Mouse (Mus musculus): ENCODE measurements around the gene Acad12. TPM values are rescaled to one million over a fixed set of nuclear protein-coding genes. Genes with fewer than 3 reads are reported as not detected.
"Not testable (repeated sequence)": the region's sequence is repeated elsewhere in the genome, so short reads cannot be mapped to it uniquely, and the experiment has no call there.

The Acad12 gene
- total RNA-seq, 4 experiments from 2014 or later: 4.9 to 8.7 (median 7.0) TPM

DNA sequence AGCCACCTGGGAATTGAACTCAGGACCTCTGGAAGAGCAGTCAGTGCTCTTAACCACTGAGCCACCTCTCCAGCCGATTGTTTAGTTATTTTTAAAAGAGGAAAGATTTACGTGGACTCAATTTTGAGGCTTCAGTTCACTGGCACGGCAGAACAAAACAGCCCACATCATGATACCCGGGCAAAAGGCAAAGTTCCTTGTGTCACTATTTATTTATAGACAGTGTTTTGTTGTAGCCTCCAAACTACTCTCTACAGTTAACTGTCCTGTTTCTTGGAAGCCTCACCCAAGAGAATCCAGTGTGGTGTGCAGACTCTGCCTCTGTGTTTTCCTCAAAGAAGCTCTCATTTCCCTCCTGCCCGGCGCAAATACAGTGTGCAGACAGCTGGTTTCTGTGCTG is 6.7 kb downstream of the Acad12 start:
- DNase-seq (ENCODE audit: low spot score in 2 of 2): no peak

DNA sequence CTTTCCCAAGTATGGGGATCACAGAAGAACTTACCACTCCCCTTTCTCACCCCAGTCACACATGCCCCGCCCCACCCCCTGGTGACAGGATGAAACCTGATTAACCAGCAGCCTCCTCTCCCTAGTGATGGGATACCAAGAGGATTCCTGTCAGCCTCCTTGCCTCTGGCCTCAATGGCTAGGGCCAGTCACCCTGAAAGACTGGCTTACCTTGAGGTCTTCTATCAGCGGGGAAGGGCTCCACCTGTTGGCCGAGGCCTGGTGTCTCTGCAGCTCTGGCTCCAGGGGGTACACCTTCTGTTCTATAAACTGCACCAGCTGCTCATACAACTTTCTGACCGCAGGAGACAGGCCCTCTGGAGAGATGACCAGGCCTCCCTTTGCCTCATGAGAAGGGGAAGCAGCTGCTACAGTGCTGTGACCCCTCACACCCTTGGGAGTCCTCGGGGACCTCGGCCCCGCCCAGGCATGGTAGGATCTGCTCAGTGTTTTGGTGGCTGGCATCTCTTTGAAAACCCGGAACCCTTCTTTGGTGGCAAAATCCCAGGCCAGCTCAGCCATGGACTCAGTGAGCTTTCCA is 9.1 kb downstream of the Acad12 start:
- not testable (repeated sequence) for DNase-seq (ENCODE audit: low spot score in 2 of 2)

DNA sequence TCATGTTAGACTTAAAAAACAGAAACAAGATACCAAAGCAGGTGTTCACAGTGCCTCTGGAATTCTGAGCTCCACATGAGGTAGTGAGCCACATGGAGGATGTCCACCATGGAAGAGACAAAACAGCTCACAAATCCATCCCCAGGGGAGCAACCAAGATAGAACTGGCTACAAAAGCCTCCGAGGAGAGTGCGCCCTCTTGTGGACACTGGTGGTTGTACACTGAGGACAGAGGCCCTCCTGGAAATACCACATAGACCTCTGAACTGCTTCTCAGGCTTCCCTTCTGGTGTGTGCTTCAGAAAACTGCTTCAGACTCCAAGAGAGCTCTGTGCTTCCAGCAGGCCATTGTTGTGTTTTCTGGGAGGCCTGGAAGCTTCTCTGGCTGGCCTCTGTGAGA is 12.6 kb downstream of the Acad12 start:
- peak in 1 of 2 experiments; percentile 82 for DNase-seq (ENCODE audit: low spot score in 2 of 2)

DNA sequence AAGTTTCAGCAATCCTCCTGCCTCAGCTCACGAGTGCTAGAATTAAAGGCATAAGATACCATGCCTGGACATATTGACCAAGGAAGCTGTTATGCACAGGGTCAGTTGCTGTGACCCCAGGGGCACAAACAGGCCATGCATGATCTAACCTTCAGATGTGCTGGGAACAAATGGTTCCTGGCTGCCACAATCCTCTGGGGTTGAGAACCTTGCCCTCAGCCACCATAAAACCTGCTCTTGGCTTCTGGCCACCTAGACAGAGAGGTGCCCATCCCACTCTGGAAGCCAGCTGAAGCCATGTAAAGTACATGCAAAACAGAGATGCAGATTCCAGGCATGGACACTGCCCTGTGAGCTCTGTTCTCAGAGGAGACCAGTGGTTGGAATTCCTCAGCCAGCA is 14.9 kb downstream of the Acad12 start:
- not testable (repeated sequence) for DNase-seq (ENCODE audit: low spot score in 2 of 2)

DNA sequence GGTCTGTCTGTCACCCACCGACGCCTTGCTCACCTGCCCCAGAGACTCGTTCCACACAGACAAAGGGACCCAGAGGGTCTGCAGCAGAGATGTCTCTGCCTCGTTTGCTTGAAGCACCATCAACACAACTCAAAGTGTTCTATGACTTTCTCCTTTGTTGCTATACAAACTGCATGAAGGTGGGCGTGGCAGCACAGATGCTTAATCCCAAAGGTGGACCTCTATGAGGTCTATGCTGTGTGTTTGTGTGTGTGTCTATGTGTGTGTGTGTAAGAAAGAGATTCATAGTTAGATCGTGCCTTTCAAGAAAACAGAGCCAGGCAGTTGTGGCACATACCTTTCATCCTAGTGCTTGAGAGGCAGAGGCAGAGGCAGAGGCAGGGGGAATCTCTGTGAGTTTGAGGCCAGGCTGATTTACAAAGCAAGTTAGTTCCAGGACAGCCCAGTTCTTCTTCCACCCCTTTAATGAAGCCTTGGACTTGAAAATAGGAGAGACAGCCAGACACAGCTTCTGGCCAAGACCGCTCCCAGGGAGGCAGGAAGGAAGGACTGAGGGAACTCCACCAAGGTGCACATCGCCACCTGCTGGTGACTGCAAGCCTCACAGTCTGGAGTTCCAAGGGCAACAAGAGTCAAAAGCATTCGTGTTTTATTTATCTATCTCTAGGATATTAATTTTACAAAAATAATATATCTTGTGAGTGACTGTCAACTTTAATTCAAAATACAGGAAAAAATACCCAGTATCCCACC is 17.0 kb downstream of the Acad12 start:
- peak; percentile 78 to 92 for DNase-seq (ENCODE audit: low spot score in 2 of 2)

DNA sequence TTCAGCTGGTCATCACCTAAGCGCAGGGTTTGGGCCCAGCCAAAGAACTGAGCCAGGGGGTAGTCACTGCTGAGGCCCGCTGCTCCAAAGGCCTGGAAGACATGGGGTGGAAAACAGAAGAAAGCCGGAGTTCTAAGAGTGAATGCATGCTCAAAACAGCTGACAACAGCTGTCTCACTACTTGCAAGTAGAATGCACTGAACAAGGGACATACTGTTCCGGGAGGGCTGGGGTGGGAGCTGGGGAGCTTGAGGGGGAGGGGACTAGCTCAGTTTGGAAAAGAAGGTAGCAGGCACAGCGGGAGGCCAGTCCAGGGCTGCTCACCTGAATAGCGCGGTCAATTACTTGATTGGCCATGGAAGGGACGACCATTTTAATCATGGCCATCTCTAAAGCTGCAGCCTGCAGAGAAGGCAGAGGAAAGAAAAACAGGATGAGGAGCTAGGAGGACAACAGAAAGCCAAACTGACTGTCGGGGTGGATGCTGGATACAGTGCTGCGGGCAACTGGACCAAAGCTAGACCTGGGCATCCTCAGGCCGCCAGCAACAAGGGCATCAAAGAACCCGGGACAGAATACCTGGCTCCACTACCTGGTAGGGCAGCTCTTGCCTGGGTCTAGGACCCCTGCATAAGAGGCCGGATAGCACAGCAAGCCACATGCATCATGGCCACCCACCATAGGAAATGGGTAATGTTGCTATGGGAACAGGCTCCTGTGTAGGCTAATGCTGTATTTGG is 19.7 kb downstream of the Acad12 start:
- DNase-seq (ENCODE audit: low spot score in 2 of 2): no peak

DNA sequence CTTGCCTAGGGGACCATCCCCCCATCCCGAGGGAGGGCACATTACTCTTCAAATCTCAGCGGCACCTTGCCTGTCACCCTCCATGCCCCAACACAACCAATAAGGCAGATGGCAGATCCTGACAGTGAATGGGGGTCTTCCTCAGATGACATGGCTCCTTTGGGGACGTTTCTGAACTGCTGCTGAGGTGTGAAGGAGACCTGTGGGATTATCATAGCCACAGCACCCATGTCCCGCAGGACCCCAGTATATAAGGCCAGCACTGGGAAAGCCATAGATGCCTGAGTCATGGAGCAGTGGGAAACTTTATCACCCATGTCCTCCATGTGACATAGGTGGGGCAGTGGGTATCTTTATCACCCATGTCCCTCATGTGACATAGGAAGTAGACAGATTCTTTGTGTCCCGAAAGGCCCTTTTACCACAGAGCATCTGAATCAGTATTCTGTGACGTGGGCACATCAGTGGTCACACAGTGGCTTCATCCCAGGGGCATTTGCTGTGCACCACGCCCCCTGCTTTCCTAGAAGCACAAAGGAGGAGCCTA is 20.7 kb downstream of the Acad12 start:
- DNase-seq (ENCODE audit: low spot score in 2 of 2): no peak

DNA sequence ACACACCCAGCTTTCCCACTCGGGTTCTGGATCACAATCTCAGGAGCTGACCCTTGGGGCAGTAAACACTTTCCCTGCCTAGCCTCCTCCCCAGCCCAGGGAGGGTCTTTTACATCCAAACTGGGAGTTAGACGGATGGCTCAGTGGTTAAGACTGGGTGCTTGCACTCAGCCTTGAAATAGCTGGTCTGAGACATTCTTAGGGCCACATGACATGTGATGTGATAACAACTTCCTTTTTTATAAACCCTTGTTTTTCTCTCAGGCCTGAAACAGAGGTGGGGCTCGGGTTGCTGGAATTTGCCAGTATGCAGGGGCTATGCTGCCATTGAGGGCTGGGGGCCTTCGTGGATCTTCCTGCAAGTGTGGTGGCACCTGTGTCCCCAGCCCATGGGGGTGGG is 21.4 kb downstream of the Acad12 start:
- no peak for DNase-seq (ENCODE audit: low spot score in 2 of 2)

DNA sequence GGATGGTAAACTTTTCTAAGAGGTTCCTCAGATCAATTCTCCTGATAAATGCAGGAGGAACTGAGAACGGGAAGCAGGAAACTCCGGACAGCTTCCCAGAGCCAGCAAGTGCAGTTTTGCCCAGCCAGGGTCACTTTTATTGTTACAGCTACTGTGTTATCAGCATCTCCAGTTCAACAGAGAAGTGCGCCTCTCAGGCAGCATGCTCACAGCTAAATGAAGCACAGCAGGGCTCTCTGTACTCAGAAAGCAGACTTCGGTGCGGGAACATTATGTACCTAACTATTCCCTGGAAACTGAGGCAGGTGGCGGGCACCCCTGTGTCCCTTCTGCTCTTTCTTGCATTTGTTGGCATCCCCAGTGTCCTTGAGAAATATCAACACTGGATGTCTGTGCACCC is 22.5 kb downstream of the Acad12 start:
- DNase-seq (ENCODE audit: low spot score in 2 of 2): no peak

DNA sequence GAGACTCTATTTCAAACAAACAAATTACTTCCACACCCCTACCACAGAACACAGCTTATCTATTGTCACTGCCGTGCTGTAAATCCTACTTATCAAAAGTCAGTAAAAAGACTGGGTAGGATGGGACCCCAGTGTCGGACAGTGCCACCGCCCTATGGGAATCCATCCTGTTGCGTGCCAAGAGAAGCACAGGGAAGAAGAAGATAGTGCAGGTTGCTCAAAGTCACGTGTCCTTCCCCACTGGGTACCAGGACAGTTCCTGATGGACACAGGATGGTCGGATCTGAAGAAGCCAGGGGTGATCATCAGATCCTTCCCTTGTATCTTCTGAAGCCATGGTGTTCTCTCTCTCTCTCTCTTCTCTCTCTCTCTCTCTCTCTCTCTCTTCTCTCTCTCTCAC is 23.0 kb downstream of the Acad12 start:
- DNase-seq (ENCODE audit: low spot score in 2 of 2): no peak

DNA sequence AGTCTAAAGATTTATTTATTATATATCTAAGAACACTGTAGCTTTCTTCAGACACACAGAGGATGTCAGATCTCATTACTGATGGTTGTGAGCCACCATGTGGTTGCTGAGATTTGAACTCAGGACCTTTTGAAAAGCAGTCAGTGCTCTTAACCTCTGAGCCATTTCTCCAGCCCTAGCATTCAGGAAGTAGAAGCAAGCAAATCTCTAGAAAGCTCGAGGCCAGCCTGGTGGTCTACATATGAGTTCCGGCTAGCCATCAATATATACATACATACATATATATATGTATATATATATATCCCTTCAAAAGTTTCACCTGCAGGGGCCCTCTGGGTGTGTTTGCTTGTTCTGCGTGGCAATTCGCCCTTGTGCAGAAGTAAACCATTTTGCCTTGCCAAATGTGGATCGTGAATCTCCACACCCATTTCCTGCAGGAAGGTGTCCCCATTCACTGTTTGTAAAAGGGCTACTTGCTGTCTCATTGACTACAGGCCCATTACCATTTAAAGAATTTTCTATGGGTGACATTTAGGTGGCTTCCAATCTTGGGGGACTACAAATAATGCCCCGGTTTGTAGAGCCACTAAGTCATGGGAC is 23.9 kb downstream of the Acad12 start:
- DNase-seq (ENCODE audit: low spot score in 2 of 2): no peak

DNA sequence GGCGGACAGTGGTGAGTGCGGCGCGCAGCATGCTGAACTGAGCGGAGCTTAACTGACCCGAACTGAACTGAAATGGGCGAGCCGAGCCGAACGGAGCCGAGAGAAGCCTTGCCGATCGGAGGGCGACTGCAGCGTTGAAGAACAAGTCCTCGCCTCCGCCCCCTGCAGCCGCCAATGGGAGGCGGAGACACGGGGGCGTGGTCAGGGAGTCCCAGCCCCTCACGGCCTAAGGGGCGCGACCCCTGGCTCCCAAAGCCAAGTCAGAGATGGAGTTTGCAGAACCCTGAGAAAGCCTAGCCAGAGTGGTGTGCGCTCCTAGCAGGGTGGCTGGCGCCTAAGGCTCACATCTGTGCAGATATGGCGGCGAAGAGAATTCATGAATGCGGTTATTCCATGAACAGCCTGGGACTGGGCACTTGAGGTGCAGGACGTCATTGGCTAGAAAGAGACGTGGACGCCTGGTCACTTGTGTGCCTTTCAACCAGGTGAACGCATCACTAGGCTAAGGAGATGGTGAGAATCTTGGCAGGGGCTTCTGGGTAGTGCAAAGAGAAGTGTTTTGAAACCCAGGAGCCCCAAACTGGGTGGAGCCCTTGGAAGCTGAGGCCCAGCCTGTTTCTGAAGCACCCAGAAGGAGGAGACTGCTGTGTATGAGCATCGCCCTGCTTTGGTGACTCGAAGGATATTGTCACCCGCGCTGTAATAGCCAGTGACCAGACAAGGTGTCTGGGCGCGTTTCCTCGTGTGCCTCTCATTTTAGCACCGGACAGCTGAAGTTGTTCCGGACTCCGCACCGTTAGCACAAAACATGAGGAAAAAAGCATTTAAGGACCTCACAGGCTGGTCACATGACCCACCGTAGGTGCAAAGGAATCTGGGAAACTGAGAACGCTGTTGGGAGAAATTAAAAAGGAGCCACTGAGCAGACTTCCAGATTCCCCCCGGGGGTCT is 25.0 kb downstream of the Acad12 start, which contains the start of gene Aldh2:
Aldh2 (minus strand) TSS at position 374 of the 951 bp plus-strand sequence.
- DNase-seq (ENCODE audit: low spot score in 2 of 2): peak; percentile 71 to 74

DNA sequence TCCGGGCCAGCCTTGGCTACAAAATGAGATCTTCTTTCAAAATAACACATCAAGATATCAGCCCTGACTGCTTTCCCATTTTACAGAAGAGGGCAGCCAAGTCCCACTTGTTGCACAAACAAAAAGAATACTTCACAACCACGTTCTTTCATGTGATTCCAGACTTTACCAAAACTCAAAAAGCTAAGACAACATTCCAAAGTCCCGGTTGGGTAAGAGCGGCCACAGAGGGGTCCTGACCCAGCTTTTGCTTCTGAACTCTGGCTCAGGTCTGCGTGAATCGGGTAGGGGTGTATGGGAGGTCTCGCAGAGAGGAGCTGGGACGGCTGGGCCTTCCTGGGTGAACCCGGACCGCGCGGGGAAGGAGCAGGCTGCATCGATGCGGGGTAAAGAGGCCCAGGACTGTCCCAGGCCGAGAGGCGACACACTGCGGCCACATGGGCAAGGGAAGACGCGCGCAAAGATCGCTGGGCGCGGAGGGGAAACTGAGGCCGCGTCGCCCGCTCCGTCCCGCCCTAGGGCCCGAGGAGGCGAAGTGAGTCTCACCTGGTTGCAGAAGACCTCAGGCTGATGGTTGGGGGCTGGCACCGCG is 25.8 kb downstream of the Acad12 start:
- DNase-seq (ENCODE audit: low spot score in 2 of 2): no peak

DNA sequence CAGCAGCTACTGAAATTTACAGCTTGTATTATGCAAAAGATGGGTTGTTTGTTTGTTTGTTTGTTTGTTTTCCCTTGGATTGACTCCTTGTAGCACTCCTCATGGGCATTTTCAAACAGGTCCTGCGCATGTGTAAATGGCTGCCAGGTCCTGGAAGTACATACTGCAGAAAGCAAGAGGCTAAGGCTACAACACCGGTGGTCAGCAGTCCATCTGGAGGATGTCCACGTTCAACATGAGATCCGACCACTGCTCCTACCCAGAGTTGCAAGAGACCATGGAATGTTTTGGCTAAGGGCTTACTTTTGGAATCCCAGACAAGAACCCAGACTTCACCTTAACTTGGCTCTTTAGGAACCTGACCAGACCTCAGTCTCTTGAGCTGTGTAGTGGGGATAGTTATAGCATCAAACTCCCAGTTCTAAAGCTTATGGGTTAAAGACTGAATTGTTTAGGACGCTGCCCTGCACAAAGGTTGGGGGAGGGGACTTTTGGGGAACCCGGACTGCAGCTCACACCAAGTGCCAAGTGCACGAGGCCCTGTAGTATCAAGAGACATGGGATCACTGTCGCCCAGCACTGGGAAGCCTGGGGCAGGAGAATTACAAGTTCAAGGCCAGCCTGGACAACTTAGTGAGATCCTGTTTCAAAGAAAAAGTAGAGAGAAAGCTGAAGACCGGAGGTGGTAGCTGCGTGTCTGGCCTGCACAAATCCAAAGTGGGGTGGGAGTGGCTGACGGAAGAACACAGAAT is 26.5 kb downstream of the Acad12 start:
- no peak for DNase-seq (ENCODE audit: low spot score in 2 of 2)

DNA sequence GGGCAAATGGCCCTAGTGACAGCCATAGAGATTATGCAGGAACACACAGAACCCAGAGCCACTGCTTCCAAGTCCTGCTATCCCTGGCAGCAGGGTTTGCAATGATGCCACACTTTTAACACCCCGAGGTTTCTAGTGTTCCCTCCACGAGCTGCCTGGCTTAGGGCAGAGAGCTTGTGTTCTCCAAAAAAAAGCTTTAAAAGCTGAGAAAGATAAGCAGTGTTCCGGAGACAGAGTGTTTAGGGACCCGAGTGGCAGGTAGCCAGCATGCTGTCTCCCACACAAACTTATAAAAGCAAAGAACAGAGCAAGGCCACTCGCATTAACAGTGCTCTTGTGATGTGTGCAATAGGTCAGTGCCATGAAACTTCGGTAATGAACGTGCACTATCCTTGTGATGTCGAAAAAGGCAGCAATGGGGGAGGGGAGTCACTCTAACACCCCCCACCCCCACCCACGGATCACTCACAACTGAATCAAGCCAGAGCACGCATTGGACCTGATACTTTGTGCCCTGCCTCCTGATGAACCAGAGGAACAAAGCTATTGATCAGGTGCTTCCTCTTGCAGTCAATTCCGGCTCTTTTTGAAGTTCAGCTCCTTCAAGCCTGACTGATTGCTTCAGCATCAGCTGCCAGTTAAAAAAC is 27.2 kb downstream of the Acad12 start:
- no peak for DNase-seq (ENCODE audit: low spot score in 2 of 2)

DNA sequence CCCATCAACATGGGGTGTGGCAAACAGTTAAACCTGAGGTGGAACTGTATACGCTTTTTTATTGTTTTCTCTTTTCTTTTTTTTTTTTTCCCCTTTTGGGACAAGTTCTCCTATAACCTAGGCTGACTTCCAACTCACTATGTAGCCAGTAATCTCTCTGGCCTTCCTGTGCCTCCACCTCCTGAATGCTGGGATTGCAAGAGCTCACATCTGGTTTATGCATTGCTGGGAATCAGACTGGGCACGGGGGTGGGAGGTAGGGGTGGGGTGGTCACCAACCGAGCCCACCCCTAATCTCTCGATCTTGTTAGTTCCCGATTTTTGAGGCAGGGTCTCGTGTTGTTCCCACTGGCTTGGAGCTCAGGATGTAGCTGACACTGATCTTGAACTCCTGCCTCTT is 28.8 kb downstream of the Acad12 start:
- DNase-seq (ENCODE audit: low spot score in 2 of 2): no peak

DNA sequence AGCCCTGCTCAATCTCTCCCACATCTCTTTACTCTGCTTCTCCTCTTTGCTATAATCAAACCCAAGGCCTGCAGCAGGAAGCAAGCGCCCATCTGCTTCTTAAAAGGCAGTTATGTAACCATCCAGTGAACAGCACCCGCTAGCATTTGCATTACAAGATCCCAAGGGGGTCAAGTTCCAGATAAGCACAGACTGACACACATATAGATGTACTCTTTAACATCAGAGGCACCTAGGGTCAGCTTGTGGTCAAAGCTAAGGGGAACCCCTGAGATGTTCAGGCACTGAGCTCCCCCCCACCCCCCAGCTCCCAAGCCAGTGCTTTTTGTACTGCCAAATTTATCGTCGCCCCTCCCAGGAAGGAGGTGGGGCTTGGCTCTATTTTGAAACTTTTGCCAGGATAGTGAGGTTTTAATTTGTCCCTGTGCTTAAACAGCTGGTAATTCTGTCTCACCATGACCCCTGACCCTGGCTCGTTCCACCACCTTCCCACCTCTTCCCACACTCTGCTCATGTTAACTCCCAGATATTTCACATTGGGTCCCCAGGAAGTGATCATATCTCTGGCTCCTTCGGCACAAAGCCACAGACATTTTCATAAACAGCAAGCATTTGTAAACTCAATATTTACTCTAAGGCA is 32.2 kb downstream of the Acad12 start:
- DNase-seq (ENCODE audit: low spot score in 2 of 2): peak; percentile 71 to 72

DNA sequence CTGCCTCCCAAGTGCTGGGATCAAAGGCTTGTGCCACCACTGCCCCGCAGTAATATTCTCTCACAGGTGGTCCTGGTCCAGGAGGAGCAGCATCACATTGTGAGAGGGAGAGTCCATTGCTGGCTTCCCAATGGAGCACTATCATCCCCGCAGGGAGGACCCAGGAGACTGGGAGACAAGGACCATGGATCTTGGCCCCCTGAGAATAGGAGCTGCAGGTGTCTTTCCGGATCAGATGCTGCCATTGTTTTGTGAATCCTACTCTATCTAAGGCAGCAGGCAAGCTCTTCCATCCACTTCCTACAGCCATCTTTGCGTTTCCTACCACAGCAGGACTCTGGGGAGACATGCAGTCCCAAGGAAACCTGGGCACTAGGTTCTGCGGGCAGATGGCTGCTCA is 33.0 kb downstream of the Acad12 start:
- no peak for DNase-seq (ENCODE audit: low spot score in 2 of 2)

Measured in layer of hippocampus, adult 8-10 months (tissue).